Mouse (Mus musculus) lung, postnatal 36 days (tissue): ENCODE results near the gene Rrp12.

Experiments
- DNase-seq: peaks from one replicate; pipeline ENCODE4 v3.0.0; 2022; ENCODE audit warnings: mixed read lengths

Gene Rrp12

DNA sequence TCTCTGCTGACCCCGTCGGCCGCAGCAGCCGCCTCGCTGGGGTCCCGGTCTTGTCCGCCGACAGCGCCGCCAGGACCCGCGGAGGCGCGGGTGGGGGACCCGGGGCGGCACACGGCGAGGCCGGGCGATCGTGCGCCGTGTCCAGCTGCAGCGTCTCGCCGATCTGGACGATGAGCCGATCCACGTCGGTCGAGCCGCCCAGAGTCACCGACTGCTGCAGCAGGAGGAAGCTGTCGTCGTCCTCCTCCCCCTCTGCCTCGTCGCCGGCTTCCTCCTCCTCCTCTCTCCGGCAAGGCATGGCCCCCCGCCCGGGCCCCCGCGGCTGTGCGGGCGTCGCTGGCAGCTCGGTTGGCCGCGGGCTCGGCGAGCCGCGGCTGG, 48.4 kb downstream of the Rrp12 start:
- DNase-seq: peak; percentile 47

GRCm38 (mm10) chr19:41847091-41847581, 48.8 kb downstream of the Rrp12 start:
- DNase-seq: peak; percentile 33

DNA sequence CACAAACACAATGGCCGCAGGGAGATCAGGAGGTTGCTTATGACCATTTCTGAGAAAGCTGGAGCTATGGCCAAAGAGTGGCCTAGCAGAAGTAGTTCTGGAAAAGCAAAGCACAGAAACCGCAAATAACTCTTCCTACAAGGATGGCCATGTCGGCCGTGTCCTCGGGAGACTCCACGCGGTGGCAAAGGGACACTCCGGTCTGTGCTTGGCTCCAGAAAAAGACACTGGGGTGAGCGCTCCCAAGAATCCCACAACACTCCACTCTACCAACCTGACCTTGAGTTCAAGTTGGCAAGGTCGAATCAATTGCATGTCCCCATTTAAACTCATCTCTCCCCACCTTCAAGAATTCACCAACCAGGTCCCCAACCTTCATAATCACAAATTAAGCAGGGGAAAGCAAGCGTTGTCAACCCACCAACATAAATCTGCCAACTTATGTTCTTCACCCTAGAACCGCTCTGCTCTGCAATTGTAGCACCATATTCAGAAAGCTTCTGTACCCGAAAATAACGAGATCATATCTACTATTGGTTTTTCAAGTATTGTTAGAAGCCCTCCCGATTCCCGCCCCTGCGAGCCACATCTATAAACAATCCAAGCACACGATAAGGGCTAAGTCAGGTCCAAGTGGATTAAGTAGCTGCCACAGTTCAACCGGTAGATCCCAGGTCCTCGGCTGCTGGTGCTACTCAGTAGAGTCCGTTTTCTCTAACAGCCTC, 49.4 kb downstream of the Rrp12 start:
- DNase-seq: no peak

DNA sequence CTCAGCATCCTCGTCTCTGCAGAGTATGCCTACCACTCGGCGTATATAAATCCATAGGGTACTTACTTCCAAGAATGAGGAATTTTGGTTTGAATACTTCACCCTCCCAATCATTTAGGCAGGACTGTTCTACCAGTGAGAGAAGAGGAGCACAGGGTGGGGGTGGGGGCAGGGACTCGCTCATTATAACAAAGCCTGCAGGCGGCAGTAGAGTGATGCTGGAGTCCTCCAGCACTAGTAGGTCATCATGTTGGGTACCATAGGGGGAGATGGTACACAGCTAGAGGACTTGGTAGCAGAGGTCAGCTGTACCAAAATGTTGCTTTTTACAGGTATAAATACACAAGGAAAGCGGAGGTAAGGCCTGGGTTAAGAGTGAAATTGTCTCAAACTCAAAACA, 51.6 kb downstream of the Rrp12 start:
- no peak for DNase-seq

- DNase-seq: peak; percentile 17
Measured at GRCm38 (mm10) chr19:41842706-41843105, 53.3 kb downstream of the Rrp12 start.

DNA sequence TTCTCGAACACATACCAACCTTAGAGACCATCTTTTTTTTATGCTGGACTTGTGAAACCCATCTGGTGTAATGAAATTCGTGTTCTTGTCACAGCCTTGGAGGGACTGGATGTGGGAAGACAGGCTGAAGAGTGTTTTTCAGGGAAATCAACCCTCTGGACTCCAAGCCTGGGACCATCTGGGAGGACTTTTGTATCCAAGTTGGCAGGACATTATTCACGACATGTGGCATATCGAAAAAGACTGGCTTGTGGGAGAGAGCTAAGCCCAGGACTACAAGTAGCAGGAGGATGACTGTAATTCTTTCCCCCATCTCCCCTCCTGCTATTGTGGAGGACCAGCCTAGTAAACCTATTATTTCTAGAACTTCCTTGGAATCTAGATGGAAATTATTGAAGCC, 53.8 kb downstream of the Rrp12 start:
- DNase-seq: no peak

- no peak for DNase-seq
Measured at GRCm38 (mm10) chr19:41841105-41841750, 54.7 kb downstream of the Rrp12 start.

DNA sequence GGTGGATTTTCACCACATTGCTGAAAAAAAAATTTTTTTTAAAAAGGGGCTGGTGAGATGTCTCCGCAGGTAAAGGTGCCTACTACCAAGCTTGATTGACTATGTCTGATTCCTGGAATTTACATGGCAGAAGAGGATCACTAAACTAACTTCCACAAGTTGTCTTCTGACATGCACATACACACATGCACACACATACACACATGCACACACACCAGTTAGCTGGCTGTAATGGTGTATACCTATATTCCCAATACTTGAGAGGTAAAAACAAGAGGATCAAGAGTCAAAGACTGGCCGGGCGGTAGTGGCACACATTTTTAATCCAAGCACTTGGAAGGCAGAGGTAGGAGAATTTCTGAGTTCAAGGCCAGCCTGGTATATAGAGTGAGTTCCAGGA, 56.3 kb downstream of the Rrp12 start:
- DNase-seq: no peak

GRCm38 (mm10) chr19:41838808-41839207, 57.2 kb downstream of the Rrp12 start:
- no peak for DNase-seq

DNA sequence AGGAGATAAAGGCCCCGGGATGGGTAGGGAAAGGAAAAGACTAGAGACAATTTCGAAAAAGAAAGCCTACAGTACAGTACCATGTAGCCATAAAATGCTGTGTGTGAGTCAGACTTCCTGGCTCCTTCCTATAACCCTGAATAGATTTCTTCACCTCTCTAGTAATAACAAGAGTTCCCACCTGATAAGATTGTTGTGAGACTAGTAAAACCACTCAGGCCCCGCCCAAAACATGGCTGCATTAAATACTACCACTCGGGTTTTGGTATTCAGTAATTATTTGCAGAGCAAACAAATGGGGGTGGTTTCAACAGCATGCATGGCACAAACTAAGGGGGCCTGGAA, 58.1 kb downstream of the Rrp12 start:
- DNase-seq: peak; percentile 82

GRCm38 (mm10) chr19:41837194-41837916, 58.6 kb downstream of the Rrp12 start:
- no peak for DNase-seq

DNA sequence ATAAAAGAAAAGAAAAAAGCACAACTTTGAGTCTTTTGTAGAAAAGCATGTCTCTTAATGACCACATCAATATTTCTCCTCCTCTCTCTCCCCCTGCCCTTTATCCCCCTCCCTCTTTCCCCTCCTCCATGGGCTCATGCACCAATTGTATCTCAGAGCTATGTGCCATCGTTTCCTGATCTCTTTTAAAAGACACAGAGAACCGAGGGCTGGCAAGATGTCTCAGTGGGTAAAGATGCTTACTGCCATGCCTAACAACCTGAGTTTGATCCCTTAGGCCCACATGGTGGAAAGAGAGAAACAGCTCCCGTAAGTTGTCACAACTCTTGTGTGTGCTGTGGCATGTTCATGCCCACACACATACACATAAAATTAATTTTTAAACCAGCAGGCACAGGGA, 59.3 kb downstream of the Rrp12 start:
- DNase-seq: no peak

GRCm38 (mm10) chr19:41835816-41836215, 60.2 kb downstream of the Rrp12 start:
- peak; percentile 51 for DNase-seq

GRCm38 (mm10) chr19:41835407-41835806, 60.6 kb downstream of the Rrp12 start:
- DNase-seq: no peak

- no peak for DNase-seq
Measured at GRCm38 (mm10) chr19:41832501-41833201, 63.3 kb downstream of the Rrp12 start.

- no peak for DNase-seq
Measured at GRCm38 (mm10) chr19:41831718-41832391, 64.1 kb downstream of the Rrp12 start.

DNA sequence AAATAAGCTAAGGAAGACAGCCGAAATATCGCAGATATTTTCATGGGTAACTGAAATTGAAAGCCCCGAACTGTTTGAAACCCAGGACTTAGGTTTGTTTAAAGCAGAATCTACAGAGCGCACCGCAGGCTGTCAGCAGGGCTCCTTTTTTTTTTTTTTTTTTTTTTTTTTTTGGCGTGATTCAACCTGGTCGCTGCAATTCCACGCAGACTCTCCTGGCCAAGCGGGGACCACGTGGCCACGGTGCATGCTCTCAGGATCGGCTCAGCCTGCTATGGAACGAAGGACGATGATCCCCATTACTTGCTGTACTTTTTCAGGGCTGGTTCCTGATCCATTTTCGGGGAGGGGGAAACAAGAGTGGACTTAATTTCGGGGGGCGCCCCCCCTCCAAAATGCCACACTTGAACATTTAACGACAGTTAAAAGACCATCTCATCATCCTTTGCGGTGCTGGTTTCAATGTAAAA, 64.8 kb downstream of the Rrp12 start:
- DNase-seq: peak; percentile 29

- peak; percentile 45 for DNase-seq
Measured at GRCm38 (mm10) chr19:41830106-41831031, 65.6 kb downstream of the Rrp12 start.

DNA sequence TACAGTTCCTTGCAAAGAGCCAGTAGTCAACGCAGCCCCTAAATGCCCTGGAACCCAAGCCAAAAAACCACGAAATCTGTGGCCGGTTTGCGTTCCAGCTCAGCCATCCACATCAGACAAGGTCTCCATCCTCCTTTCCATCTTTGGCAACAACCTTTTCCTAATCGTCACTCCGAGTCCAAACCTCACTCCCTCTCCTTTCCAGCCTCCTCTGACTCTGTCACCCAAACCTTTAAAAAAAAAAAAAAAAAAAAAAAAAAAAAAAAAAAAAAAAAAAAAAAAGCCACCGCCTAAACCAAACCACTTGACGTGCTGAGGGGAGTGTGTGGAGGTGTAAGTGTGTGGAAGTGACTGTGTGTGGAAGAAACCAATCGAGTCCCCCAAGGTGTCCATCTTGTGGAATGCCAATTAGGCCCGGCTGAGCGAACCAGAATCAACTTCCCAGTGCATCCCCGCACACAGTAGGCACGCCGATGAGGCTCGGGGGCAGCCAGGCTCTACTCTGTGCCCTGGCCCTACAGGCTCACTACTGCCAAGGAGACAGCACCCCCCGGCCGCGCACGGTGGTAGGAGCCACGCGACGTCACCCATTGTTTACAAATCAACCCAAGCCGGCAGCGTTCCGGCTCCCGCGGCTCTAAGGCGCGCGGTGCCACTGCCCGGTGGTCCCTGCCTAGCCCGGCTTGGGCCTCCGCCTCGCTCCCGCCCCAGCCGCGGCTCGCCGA, 66.4 kb downstream of the Rrp12 start, which contains the start of gene Frat1:
TSS of gene Frat1 (plus strand) at position 590 of the 725 bp plus-strand sequence.
- peak; percentile 93 for DNase-seq

DNA sequence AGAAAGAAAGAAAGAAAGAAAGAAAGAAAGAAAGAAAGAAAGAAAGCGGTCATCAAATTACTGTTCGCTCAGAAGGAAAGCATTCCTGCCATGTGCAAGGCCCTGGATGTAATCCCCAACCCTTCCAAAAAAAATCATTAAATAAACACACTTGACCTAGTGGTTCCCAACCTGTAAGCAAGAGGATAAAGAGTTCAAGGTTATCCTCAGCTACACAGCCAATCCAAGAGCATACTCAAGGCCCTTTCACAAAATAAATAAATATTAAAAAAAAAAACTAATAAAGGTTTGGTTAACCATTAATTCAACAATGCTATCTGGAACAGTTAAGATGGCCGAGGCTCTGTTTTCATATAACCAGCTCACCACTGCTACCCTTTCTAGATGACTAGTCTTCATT, 67.0 kb downstream of the Rrp12 start:
- no peak for DNase-seq

DNA sequence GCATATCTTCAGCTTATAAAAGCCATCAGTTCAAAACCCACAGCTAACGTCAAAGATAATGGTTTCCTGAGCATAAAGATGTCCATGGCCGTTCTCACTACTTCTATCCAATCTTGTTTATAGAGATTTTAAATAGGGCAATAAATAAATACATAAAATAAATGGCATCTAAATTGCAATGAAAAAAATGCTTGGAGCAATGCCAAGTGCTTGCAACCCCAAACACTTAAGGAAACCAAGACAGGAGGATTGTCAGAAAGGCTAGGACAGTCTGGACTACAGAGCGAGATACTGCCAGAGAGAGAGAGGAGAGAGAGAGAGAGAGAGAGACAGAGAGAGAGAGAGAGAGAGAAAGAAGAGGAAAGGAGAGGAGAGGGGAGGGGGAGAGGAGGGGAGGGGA, 69.4 kb downstream of the Rrp12 start:
- DNase-seq: no peak
